Mouse (Mus musculus) Muller cell, postnatal 12 days (primary cell): ENCODE data around the gene Ctrl.
"Not testable (repeated sequence)": the region's sequence is repeated elsewhere in the genome, so short reads cannot be mapped to it uniquely, and the experiment has no call there.

Experiments used
- DNase-seq: peaks from one replicate; pipeline ENCODE4 v3.0.0-alpha.2; 2015; ENCODE audit errors: inconsistent ontology term

The Ctrl gene

DNA sequence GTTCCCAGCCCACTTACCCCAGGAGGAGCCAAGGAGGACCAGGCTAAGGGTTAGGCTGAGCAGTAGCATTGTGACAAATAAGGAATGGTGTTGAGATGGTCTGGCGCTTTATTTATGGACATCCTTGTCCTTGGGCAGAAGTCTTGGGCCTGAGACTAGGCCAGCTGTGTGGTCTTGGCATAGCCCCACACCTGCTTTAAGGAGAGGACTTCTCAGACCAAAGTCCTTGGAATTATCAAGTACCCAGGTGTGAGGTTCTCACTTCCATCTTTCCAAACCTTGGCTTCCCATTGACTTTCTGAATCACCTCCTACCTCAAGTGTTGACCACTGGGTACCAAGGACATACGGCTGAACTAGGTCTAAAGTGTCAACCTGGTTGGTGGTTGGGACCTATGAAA lies at the start of gene Ctrl:
Gene Ctrl (minus strand): TSS at position 101 of the 400 bp plus-strand sequence.
- no peak for DNase-seq

DNA sequence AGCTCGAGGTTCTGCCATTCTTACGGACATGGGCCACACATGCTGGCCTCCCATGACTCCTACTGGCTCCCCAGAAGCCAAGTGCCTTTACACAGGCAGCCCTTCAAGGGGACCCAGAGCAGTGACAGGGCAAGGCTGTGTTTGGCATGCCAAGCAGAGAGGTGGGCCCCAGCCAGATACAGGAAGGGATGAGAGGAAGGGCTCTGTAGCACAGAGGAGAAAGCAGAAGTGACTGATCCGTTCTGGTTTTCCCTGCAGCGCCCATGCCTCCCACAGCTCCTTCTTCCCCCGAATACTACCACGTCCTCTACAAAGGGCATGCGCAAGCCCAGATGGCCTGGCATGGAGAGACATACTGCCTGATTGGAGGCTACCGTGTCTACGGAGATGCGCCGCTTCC lies 49.7 kb upstream of the Ctrl start:
- not testable (repeated sequence) for DNase-seq

DNA sequence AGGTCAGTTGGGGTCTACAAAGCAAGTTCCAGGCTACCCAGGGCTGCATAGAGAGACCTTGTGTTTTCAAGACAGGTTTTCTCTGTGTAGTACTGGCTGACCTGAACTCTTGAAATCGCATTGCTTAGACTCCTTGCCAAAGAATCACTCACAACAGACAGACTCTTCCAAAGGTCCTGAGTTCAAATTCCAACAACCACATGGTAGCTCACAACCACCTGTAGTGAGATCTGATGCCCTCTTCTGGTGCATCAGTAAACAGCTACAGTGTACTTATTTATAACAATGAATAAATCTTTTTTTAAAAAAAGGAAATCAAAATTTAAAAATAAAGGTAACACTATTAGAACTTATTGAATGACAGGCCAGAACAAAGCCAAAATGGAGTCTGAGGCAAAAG lies 47.5 kb upstream of the Ctrl start:
- DNase-seq = no peak

DNA sequence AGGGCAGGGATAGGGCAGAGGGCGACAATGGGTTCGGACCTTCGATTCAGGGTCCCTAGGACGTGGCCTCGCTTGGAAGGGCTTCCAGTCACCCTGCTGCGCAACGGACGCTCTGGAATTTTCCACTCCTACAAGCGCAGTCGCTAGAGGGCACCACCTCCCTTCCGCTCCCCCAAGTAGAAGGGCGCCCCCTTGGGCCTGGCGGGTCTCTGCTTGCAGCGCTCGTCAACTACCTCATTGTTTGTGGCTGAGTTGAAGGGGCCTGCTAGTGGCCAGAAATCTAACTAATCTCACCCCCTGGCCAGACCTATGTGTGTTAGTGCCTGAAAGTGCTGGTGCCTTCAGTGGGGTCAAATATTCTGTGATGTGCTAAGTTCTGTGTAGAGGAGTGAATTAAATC lies 45.7 kb upstream of the Ctrl start, which contains the start of gene Dpep3:
Gene Dpep3 (minus strand): TSS at position 105 of the 400 bp plus-strand sequence.
- DNase-seq = no peak

DNA sequence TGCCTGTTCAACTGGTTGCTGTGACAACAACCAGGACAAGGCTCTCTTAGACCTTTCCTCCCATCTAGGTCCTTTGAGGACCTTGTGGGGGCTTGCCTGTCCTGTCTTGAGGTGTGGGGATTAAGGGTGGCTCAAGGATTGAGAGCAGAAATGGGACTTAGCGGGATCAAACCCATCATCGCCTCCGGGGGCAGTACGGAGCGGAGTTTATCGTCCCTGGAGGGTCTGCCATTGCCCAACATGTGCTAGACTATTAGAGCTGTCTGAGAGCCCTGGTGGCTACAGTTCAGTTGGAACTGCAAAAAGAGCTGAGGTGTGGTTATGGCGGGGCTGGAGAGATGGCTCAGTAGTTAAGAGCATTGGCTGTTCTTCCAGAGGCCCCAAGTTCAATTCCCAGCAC lies 41.7 kb upstream of the Ctrl start:
- no peak for DNase-seq

DNA sequence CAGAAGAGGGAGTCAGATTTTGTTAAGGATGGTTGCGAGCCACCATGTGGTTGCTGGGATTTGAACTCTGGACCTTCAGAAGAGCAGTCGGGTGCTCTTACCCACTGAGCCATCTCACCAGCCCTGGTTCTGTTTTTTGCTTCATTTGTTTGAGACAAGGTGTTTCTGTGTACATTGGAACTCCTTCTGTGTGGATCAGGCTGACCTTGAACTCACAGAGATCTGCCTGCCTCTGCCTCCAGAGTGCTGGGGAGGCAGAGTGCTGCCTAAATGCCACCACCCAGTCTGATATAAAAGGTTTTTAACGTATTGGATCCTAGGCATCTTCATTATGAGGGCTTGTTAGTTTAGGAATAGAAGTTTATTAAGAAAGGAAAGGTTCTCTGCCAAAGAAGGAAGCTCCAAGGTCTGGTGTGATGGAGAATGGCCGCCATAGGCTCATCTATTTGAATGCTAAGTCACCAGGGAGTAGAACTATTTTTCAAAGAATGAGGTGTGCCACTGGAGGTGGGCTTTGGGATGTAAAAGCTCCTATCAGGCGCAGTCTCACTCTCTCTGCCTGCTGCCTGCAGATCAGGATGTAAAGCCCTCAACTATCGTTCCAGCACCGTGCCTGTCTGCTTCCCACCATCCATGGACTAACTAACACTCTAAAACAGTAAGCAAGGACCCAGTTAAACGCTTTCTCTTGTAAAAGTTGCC lies 37.5 kb upstream of the Ctrl start:
- DNase-seq = no peak

DNA sequence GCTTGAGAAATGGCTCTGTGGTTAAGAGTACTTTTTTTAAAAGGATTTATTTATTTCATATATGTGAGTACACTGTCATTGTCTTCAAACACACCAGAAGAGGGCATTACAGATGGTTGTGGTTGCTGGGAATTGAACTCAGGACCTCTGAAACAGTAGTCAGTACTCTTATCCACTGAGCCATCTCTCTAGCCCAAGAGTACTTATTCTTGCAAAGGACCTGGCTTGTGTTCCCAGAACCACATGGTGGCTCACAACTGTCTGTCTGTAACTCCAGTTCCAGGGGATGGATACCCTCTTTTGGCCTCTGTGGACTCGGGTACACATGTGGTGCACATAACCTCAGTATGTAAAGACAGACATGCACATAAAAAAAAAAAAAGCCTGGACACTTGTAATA lies 35.7 kb upstream of the Ctrl start:
- DNase-seq = no peak

DNA sequence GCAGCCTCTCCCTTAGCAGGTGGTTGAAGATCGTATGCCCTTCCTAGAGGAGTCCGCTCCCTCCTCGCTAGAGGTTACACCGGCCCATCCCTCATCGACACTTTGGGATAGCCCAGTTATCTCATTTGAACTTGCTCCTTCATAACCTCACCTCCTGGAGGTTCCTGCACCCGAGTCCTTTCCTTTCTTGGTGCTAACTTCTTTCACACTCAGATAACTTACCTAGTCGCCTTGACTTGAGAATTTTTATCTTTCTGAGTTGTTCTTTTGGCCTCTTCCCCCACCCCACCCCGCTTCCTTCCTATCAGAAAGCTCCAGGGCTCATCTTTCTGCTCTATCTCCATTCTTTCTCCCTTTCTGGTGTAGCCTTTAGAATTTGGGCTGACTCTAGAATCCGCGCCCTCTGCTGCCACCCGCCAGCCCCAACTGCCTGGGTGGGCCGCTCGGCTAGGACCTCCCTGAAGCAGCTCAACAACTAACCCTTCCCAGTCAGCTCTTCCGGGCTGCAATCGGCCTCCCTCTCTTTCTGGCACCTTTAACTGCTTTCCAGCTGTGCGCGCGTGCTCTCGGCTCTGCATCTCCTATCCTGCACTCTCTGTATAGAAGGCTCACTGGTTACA lies 33.1 kb upstream of the Ctrl start:
- peak; percentile 31 for DNase-seq

DNA sequence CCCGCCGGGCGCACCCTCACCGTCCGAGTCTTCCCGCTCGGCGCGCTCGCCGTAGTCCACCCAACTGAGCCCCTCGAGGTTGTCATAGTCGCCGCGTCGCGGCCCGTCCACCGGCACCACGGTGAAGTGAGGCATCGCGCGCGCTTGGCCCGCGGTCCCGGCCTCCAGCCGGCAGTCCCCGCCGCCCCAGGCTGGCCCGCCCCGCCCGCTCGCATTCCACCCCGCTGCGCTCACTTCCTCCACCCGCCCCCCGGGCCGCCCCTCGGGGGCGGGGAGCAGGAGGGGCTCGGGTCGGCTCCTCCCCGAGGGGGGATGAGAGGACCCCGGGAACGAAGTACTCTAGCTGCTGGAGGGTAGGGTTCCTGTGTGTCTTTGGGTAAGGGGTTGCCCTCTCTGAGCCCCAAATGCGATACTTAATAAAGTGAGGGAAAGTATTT lies 32.3 kb upstream of the Ctrl start, which contains the start of gene Slc12a4:
Gene Slc12a4 (minus strand): TSS at position 193 of the 437 bp plus-strand sequence.
- DNase-seq = peak; percentile 95

DNA sequence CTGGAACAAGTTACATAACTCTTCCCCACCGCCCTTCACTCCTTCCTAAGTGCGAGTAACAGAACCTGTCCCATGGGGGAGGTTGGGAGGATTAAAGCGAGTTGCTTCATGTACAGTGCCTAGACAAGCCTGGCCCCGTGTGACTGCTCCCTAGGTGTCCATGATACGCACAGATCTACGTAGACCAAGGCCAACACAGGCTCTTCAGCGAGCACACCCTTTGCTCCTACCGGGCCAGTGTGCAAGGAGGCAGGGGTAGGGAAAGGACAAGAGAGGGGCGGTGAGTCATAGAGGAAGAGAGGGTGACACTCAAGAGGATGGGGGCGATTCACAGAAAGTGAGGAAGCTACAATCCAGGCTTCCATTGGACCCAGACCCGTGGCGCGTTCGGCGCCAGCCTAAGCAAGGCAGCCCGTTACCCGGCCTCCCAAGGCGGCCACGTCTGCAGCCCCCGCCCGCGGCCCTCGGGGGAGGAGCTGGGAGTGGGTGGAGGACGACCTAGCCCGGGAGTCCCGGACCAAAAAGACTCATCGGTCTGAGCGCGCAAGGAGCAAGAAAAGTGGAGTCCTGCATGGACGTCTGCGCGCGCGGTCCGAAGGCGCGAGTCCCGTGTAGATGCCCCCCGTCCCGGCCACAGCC lies 31.7 kb upstream of the Ctrl start:
- DNase-seq = peak; percentile 80

DNA sequence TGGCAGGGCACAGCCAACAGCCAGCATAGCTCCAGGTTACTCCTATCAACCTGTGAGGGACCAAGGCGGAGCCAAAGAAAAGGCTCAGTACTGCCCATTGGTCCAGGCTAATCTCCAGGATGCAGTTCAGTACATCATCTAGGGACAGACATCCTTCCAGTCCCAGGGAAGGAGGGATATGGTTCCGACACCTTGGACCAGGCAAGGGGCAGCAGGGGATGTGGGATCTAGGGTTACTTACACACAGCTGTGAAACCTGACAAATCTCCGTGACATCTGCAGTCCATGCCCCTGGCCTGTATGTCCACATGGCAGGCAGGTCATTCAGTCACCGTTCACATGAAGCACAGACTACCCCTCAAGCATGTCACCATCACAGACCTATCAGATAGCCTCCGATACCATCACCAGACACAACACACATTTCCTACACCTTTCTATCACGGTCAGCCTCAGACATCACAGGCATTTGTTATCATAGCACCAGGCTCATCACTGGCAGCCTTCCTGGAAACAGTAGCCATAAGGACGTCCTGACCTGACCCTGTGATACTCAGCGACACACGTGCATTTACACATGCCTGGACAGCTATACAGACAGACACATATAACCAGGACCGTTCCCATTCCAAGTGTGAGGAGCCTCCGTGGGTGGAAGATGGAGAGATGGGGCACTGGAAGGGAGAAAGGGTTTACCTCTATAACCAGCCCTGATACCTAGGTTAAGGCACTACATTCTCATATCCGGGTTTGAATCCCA lies 31.0 kb upstream of the Ctrl start:
- DNase-seq = no peak

DNA sequence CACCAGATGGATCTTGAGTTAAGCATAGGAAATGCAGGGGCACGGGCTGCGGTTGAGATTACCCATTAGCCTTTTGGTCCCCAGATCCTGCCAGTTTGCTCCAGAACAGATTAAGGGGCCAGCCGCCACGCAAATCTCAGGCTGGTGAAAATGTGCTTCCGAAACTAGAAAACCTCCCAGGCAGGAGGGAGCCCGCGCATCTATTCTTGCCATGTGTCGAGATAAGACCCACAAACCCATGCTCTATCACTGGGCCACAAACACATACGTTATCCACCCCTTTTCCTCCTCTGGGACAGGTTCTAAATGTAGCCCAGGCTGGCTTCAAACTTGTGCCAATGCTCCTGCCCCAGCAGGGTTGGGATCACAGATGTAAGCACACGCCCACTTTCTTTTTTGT lies 27.9 kb upstream of the Ctrl start:
- no peak for DNase-seq

DNA sequence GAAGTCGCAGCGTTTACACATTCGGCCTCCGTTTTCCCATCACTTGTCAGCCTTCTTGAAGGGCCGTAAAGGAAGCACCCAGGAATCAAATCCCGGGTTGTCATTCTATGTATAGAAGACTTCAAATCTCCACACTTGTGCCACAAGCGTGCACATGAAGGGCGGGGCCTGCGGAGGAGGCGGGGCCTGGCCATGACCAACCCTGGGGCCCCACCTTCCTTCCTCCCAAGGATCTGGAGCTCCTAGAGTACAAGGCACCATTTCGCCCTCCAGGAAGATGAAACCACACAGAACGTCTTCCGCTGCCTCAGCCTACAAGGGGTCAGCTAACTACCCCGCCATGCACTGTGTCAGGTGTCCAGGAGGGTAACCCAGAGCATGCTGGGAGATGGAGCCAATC lies 27.4 kb upstream of the Ctrl start:
- DNase-seq = no peak

DNA sequence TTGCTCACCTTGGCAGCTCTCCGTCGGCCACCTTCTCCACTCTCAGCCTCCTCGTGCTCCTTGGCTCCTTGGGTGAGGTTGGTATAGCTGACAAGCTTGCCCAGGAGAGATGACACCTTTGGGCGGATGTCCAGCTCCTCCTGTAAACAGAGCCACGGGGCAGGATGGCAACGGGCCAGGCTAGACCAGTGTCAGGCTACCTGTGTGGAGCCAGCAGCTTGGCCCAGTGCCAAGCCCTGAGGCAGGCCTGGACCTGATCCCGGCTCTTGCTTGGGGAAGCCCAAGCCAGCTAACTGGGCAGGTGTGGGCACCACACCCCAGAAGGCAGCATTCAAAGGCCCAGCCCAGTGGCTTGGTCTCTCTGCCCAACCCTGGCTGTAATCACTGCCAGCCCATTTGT lies 25.7 kb upstream of the Ctrl start:
- no peak for DNase-seq

DNA sequence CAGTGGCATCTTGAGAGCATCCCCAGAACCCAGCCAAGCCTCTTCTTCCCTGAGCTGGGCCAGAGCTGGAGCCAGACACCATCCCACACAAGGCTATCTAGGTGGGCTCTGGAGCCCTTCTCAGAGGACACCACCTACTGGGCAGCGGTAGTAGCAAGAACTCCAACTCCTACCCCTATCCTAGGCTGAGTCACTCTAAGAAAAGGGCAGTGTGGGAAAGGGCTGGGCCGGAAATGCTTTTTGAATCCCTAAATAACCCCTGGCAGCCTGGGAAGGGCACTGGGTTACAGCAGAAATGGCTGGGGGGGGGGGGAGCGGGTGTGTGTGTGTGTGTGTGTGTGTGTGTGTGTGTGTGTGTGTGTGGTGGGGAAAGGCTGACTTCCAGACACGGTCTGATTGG lies 24.2 kb upstream of the Ctrl start:
- no peak for DNase-seq

DNA sequence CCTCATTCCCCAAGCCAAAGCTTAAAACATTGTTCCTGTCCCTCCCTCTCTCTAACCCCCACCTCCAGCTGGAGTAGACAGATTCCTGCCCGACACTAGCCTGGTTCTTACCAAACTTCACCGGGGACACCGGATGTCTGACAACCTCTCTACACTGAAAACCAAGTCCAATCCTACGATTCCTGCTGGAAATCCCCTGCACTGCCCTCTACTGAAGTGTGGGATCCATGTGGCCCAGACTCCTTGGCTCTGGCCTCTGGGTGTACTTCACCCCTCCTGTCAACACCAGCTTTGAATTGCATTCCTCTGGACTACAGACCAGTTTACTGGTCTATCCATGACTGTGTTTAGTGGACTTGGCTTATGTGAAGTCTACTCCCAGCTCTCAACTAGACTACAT lies 22.9 kb upstream of the Ctrl start:
- no peak for DNase-seq

DNA sequence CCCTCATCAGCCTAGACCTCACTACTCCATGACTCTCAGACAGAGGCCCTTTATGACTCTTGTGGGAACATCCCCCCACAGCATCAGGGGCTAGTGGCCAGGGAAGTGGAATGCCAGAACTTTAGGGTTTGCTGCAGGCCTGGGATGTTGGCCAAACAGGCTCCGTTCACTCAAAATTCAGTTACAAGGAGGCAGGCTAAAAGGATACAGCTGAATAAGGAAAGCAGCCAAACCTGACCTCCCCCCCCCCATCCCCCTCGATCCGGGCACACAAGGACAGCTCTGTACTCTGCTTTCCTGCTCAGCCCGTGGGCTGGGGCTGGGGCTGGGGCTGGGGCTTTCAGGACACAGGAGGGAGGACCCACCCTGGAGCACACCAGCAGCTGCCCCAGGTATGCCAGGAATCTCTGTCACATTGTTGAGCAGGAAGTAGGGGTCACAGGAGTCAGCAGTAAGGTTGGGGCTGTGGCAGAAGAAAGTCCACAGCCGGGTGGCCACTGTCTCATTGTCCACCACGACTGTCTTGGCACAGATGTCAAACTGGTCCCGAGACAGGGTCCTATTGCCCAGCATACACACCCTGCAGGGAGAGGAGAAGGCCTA lies 17.5 kb upstream of the Ctrl start:
- peak; percentile 100 for DNase-seq

DNA sequence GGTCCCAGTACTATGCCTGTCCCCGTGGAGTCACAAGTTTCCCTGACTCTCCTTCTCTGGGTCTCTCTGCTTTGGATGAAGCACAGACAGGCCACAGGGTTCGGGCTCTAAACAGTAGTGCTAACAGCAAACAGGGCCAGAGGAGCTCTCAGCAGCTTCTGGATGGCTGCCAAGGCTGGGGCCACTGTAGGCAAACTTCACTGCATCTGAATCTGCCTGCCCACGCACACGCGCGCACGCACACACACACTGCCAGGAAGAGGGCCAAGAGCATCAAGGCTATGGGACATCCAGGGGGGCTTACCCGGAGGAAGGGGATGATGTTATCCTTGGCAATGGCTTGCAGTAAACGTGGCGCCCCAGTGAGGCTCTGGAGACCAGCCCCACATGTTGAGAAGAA lies 15.7 kb upstream of the Ctrl start:
- DNase-seq = peak; percentile 81

DNA sequence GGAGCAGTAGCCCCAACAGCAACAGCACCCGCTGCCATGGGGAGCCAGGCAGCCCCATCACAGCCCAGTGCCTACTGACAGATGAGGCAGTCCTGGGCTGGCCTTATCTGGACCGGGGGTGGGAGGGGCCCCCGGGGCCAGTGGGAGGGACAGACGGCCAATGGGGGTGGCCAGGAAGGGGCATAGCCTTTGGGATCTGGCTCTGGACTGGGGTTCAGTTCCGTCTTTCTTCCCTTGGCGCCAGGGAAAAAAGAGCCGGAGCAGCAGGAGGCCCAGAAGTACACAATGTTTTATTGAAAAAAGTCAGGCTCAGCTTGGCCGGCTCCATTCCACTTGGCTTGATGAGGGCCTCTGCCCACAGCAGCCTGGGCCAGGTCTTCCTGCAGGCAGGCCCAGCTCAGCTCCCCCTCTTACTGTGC lies 9.7 kb upstream of the Ctrl start, which contains the start of gene Lcat:
Gene Lcat (minus strand): TSS at position 62 of the 419 bp plus-strand sequence.
- peak; percentile 69 for DNase-seq

DNA sequence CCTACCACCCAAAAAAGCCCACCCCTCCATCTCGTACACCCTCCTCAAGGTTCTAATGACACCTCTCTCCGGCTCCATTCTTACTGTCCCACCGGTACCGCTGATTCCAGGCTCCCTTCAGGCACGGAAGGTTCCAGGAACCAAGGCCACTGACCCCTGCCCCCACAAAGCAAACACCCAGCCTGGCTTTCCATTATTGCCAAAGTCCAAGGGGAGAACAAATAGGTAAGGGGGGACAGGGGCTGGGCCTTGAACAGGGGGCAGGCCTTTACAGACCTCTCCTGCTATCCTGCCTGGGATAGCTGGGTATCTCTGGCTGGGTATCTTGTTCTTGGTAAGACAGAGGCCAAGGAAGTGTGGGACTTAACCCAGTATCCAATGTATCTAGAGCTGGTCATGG lies 8.9 kb upstream of the Ctrl start:
- no peak for DNase-seq

DNA sequence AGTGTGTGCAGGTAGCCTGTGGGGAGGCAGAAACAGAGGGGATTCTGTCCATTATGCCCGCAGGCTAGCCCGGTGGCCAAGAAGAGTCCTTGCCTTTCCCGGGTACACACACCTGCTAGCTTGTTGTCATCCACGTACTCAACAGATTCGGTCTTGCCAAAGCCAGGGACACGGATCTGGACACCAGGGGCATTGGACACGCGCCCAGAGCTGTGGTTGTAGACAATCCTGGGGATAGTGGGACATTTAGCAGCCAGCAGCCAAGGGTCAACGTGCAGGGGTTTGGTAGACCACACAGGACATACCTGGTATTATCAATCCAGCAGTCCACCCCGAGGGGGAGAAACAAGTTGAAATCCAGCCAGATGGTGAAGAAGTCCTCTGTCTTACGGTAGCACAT lies 8.4 kb upstream of the Ctrl start:
- no peak for DNase-seq

DNA sequence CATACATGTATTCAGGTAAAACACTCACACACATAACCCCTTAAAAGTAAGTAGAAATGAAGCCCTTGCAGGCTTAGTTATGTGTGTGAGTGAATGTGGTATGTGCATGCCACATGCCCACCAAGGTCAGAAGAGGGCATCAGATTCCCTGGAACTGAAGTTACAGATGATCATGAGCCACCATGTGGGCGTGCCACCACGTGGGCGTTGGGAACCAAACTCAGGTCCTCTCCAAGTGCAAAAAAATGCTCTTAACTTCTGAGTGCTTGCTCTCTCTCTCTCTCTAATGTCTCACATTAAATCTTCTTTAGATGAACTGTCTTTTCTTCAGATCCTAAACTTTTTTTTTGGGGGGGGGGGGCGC lies 4.6 kb upstream of the Ctrl start, which contains the start of gene Psmb10:
Gene Psmb10 (minus strand): TSS at position 139 of the 364 bp plus-strand sequence.
- no peak for DNase-seq
